Mouse (Mus musculus) ovary, postnatal 36 days (tissue): ENCODE data around the gene Noxo1.
"Not testable (repeated sequence)": the region's sequence is repeated elsewhere in the genome, so short reads cannot be mapped to it uniquely, and the experiment has no call there.

Source experiments
- DNase-seq: peaks from one replicate; pipeline ENCODE4 v3.0.0; 2022; ENCODE audit warnings: low spot score, mixed read lengths

Noxo1 gene

DNA sequence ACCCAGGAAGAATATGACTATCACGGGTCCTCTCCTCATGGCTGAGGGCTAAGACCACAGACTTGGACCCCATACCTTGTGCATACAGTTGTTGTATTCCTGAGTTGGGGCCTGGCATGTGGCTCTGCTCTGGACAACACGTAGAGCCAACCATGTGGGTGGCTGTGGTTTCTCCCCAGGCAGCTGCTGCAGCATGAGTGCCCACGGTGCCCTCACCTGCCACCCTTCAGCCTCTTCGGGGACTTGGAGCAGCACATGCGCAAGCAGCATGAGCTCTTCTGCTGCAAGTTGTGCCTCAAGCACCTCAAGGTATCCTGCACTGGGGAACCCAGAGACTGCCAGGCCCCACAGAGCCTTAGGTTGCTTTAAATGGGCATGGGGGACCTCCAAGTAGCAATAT, 19.2 kb upstream of the Noxo1 start:
- DNase-seq: no peak

DNA sequence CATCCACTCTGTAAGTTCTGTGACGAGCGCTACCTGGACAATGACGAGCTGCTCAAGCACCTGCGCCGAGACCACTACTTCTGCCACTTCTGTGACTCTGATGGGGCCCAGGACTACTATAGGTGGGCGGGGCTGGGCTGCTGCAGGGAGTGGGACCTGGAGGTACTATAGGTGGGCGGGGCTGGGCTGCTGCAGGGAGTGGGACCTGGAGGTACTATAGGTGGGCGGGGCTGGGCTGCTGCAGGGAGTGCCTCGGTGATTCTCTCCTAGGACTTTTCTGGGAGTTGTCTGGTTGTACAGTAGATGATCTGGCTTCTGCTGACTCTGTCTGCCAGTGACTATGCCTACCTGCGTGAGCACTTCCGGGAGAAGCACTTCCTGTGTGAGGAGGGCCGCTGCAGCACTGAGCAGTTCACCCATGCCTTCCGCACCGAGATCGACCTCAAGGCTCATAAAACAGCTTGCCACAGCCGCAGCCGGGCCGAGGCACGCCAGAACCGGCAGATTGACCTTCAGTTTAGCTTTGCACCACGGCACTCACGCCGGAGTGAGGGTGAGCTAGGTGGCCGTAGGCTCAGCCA, 18.4 kb upstream of the Noxo1 start:
- no peak for DNase-seq

DNA sequence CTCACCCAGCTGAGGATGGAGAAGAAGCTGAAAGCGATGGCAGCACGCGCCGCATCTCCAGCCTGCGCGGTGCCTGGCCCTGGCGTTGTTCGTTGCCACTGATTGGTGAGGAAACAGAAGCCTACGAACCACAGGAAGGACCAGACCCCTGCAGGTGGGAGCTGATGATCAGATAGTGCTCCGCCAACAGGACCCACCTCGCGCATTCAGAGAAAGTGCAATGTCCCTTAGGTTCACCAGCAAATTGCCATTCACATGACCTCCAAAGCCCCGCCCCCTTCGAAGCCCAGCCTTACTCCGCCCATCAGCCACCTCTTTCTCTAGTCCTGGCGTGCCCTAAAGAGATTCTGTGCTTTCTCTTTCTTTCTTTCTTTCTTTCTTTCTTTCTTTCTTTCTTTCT, 9.5 kb upstream of the Noxo1 start:
- no peak for DNase-seq

DNA sequence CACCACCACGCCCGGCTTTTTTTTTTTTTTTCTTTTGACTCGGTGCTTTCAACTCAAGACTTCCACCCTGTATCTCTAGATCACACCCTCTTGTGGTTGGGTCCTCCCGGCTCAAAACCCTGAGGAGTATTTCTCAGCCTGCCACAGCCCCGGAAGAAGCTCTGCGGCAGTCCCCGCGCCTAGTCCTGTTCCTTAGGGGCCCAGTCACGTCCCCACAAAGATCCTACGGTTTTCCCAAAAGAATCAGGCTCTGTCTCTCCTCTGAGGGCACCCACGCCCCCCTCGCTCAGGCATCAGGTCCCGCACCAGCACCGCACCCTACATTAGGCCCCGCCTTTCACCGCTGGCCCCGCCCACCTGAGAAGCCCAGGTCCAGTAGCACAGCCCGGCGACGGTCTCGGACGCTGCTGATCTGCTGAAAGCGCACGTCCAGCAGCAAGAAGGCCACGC, 8.9 kb upstream of the Noxo1 start:
- peak; percentile 63 for DNase-seq

DNA sequence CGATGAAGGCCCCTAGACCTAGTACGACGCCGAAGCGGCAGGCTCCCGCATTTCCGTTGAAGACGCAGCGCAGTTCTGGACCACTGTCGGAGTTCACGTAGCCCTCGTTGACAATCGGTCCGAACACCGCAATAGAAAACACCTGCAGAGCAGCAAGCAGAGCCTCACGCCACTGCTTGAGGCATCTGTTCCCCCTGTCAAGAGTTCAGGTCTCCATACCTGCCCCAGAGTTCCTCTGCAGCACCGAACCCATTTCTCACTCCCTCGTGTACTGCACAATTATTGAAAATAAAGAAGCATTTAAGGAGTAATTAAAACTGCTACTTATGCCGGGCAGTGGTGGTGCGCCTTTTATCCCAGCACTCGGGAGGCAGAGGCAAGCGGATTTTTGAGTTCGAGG, 8.4 kb upstream of the Noxo1 start:
- DNase-seq: no peak

DNA sequence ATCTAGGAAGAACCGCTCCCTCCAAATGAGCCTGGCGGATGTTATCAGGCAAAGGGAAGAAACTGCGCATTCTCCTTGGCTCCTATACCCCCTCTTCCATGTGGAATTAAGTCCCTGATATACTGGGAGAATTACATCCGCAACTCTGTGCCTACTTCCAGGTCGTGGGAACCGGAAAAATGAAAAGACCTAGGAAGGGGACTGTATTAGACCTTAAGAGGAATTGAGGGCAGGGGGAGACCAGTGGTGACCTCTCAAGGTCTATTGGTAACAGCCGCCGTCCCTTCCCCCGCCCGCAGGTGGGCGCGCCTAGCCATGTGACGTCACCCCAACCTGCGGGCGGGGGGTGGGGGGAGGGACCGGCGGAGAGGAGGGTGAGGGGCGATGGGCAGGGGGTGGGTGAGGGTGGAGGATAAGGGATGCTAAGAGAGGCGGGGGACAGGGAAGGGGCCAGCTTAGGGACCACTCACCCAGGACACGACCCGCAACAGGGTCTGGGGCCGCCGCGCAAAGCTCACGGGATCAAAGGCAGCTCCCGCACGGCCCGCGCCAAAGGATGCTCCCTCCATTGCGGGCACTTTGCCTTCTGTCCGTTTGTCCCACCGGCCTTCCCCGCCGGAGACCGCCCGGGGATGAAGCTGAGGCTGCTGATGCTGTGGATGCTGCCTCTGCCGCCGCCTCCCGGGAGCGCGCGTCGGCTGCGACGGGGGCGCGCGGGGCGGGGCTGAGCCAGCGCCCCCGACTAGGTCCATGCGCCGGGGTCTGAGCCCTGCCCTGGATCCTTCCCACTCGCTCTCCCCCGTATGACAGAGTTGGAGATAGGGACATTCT, 6.6 kb upstream of the Noxo1 start, which contains the start of gene Syngr3:
Syngr3 (minus strand) TSS at position 705 of the 831 bp plus-strand sequence.
- no peak for DNase-seq

DNA sequence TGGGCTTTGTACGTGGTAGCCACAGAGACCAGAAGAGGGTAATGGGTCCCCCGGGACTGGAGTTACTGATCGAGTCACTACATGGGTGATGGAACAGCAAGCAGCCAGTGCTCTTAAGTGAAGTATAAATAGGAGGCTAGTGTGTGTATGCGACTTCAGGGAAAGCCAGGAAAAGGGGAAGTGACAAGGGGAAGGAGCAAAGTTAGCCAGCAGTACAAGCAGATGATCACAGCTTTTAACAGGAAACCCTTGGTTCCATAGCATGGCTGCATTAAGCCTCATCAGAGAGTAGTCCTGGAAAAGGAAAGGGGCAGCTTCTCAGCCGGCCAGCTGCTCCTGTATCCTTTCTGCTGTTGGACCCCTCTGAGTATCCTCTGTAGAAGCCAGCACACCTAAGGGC, 3.6 kb upstream of the Noxo1 start:
- no peak for DNase-seq

DNA sequence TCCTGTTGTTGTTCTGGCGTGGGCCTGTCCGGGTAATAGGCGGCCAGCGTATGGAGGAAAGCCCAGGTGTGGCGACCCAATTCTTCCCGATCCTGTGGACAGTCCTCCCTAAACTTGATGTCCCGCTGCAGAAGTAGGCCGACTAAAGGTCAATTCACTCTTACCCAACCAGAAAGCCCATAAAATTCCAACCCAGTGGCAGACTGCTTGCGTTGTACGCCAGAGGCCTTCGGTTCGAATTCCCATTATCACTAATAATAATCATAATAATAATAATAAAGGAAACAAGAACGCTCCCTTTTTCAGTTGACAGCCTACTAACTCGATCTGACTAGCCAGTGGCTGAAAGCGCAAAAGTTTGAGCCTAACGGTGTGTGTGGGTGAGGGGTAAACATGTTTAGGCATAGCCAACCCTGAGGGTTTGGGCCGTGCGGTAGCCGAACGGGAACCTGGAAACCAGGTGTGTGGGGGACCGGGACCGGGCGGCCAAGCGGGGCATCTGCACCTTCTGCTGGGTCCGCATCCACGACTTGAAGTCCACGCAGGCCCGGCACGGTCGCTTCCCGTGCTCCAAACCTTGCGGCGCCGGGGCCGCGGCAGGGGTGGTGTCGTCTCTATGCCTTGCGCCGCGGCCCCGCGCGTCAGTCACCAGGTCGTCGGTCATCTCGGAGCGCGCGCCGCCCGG, 566 bp upstream of the Noxo1 start:
- DNase-seq: no peak

DNA sequence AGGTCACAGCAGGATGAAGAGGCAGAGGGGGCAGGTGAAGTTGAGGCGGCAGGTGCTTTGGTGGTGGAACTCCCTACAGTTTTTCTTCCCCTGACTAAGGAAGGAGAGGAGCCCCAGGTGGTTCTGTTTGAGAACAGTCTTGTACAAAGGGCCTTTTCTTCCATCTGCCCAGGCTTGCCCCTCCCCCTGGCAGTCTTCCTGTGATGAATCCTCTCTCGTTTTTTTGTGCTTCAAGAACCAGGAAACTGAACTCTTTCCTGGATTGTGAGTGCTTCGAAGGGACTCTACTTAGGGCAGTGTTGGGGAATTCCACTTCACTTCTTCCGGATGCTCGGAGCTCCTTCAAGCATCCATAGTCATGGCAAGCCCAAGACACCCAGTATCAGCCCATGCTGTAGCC, 2.0 kb downstream of the Noxo1 start:
- DNase-seq: no peak

DNA sequence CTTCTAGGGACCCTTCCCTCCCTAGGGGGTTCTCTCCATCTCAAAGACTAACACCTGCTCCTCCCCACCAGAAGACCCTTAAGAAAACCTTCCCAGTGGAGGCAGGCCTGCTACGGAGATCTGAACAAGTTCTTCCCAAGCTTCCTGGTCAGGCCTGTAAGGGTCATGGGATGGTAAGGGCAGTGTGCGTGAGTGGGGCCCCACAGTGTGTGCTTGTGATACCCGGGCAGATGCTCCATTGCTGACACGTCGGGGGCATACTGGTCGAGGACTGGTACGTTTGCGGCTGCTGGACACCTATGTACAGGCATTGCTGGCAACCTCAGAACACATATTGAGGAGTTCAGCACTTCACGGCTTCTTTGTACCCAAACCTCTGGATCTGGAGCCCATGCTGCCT, 2.7 kb downstream of the Noxo1 start:
- DNase-seq: no peak

DNA sequence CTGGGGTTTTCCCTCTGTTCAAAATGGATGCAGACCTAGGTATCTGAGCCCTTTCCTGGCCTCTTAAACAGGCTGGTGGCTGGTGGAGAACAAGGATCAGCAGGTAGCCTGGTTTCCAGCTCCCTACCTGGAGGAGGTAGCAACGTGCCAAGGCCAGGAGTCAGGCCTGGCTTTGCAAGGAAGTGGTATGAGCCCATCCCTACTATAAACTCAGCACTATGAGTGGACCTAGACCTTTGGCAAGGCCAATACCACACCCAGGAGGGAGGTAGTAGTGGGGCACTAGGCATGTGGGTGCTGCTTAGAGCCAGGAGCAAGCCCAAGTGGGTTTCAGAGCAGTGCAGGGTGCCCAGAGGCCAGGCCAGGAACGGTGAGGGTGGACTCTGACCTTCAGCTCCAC, 3.4 kb downstream of the Noxo1 start:
- DNase-seq: no peak

DNA sequence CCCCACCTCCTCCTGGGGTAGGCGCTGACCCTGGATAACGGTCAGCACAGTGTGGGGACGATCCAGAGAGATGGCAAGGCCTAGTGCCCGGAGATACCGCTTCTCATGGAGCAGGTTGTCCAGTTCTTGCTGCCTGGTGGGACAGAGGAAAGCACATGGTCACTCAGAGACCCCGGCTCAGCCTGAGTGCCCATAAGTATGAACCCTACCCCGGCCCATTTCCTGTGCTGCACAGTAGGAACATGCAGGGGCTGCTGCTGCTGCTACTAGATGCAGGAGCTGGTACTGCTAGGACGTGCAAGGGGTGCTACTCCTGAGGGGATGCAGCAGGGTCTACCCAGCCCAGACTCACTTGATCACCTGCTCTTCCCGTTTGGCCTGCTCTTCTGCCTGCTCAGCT, 5.2 kb downstream of the Noxo1 start:
- no peak for DNase-seq

DNA sequence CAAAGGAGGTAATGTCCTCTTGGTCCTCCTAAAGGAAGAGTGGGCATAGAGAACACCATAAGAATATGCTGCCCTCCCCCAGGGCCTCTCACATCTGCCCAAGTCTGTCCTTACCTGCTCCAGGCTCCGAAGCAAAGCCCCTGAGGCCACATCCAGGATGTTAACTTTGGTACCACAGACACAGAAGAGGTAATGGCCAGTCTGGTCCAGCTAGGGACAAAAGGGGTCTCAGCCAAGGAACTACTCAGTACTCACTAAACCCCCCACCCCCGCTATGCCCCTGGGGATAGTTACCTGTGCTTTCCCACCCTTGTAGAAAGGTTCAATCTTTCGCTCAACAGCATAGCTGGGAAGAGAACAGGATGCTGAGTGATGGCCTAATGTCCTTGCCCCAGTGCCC, 9.8 kb downstream of the Noxo1 start:
- DNase-seq: no peak

DNA sequence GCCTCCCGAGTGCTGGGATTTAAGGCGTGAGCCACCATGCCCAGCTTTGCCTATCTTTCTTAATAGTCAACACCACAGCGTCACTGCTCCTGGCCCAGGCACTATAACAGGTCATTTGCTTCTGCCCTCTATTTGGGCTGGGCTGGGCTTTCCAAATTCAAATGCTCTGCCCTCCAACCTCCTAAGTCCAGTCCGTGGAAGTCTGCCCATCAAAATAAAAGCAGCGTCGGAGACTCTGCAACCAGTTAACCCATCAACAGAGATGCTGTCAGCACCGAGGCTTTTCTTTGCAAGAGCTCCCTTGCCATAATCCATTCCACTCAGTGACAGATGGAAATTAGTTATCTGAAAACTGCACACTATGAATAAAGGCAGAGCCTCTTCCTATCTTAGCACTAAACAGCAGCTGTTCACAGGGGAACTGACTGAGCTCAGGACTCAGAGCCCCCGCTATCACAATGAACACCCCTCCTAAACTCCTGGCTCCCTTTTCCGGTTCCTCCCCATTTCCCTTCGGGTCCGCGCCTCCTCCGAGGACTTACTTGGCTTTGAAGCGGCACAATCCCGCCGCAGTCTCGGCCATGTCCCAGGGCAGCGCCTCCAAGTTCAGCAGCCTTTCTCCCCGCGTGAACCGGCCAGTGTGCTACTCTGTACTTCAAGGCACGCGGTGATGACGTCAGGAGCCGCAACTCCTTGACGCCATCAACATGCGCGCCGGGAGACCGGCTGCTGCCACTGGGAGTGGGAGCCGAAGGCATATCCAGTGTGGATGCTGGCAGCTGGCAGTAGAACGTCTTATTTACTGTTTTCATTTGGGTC, 11.2 kb downstream of the Noxo1 start, which contains the start of gene Tbl3:
Tbl3 (minus strand) TSS at position 679 of the 819 bp plus-strand sequence.
- peak; percentile 90 for DNase-seq

DNA sequence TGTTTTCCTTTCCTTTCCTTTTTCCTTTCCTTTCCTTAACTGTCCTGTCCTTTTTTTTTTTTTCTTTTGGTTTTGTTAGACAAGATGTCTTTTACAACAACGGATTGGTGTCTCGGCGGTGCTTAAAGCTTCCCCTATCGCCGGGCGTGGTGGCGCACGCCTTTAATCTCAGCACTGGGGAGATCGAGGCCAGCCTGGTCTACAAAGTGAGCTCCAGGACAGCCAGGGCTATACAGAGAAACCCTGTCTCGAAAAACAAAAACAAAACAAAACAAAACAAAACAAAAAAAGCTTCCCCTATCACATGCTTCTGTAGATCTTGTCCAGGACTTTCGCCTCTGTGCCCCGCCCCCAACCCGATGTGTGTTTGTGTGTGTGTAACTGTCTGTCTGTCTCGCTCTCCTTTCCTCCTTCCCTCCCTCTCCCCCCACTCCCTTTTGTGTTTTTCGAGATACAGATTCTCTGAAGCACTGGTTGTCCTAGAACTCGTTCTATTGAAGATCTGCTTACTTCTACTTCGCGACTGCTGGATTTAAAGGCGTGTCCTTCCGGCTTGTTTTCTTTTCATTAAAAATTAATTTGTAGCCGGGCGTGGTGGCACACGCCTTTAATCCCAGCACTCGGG, 11.9 kb downstream of the Noxo1 start:
- DNase-seq: no peak

DNA sequence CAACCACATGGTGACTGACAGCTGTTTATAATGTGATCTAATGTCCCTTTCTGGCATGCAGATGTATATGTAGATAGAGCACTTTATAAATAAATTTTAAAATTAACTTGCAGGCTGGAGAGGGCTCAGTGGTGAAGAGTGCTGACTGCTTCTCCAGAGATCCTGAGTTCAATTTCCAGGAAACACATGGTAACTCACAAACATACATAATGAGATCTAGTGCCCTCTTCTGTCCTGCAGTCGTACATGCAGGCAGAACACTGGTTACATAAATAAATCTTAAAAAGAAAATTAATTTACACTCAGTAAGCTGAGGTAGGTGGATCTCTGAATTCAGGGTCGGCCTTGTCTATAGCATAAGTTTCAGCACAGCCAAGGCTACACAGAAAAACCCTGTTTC, 12.6 kb downstream of the Noxo1 start:
- DNase-seq: no peak

DNA sequence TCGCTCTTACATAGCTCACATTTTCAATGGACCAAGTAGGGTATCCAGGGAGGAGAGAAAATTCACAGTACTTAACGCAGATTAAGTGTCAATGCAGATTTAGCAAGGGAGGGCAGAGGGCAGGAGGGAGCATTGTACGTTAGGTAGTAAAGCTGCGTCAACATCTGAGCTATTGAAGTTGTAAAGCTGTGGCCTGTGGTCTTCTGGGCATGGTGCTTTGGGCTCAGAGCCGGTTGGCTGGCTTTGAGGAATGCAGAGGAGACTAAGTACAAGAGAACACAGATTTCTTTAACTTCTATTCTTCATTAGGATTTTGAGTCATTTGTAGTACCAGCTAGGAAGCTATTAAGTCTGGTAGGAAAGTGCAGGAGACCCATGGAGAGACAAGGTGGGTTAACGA, 19.5 kb downstream of the Noxo1 start:
- no peak for DNase-seq

DNA sequence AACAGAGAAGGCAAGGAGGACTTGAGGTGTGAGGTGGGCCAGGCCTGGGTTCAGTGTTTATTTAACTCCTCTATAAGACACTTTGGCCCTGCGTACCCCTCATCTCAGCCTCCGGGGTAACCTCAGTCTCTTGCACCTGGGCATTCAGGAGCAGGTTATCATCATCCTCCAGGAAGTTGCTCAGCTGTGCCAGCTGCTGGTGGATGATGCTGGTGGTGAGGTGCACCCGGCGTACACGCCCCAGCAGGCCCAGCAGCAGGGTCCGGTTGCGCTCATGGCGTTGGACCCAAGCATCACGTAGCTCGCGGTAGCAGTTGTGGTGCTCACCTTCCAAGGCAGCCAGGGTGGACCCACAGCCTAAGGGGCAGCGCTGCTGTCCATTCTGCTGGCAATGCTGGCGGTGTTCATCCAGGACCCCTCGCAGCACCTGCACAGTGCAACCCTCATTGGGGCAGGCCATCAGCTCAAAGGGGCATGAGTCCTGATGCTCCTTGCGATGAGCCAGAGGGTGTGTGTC, 20.2 kb downstream of the Noxo1 start:
- no peak for DNase-seq

DNA sequence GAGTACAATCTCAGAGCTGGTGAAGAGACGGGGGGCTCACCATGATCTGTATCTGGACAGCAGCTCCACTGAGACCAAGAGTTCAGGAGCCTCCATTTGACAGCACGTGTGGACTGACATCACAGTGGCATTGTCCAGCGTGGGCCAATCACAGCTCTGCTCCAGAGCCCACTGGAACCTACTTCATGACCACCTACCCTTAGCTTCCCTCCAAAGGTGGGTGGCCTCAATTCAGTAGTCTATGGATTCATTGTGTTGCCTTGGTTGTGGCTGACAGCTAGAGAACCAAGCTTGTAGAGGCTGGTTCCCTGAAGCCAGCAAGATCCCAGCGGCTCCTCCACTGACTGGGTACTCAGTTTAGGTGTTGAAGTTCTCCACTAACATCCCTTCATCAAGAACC, 21.9 kb downstream of the Noxo1 start, which contains the start of the genes Rnf151 and Rps2:
Rnf151 (minus strand) TSS at position 121 of the 400 bp plus-strand sequence.
Rps2 (plus strand) TSS at position 174 of the 400 bp plus-strand sequence.
- DNase-seq: no peak

DNA sequence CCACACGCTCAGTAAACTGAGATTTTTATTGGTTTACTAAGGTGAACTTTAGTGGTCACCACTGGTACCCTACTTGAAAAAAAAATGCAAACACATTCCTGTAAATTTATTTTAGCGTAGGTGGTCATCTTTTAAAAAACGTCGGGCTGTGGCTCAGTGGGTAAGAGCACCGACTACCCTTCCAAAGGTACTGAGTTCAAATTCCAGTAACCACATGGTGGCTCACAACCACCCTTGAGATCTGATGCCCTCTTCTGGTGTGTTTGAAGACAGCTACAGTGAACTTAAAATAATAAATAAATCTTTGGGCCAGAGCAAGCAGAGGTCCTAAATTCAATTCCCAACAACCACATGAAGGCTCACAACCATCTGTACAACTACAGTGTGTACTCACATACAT, 22.9 kb downstream of the Noxo1 start:
- DNase-seq: not testable (repeated sequence)

DNA sequence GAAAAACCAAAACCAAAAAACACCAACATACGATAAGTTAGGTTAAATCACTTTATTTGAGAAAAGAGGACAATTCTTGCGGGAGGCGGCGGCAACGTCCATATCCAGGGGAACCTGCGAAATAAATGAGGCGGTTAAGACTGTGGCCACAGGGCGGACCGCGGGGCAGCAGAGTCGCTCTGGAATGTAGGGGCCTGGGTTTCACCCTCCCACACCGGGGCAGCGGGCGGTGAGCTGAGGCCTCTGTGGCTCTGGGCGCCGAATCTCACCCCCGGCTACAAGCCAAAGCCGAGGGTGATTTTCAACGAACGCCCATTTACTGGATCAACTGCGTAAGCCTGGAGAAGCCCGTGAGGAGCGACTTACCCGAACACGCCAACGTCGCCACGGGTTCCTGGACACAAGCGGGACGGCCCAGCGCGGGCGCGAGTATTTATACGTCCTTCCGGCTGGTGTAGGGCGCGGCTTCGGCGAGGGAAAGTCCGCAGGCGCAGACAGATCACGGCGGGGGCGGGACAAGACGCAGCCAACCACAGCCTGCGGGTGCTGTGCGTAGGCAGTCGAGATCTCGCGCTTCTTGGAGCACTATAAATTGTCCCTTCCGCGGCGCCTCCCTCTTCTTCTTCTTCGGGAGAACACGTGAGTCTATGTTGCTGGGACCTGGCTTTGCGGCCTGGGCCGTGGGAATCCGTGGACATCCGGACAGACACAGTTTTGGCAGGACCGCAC, 23.6 kb downstream of the Noxo1 start:
- DNase-seq: peak; percentile 97
